18 mouse cellular contexts compared by ENCODE assay signal in genomic region chr11:5976106-5976505, GRCm38 (mm10). TPM values are rescaled to one million over a fixed set of nuclear protein-coding genes. Genes with fewer than 3 reads are reported as not detected.
DNase-seq lines count a peak whose midpoint lies in the region; ATAC-seq and TF ChIP-seq lines count a peak whose summit lies in the region.
"Had no signal": no experiment of that assay in that cellular context is flagged by ENCODE, and none has a peak within 500 bp of the region (broad histone marks: within the 10 kb centered on the region; RNA-seq: fewer than 3 reads in every experiment).

No protein-coding gene starts in this region.

- H3K4me3 ChIP-seq in kidney, embryonic 16.5 days (ENCODE audit: low read length) = no peak overlapping the region
- H3K4me3 ChIP-seq in kidney, adult 2 months (ENCODE audit: insufficient read depth, low read depth, low read length) = no peak overlapping the region
- no peak overlapping the region for H3K4me3 ChIP-seq in midbrain, embryonic 13.5 days (replicated peaks)
- no peak overlapping the region for H3K4me3 ChIP-seq in midbrain, embryonic 14.5 days (replicated peaks; ENCODE audit: low read depth, low read length)
- H3K4me3 ChIP-seq: forebrain, embryonic 13.5 days; myocyte had no signal

- TF ChIP-seq POLR2A in kidney, adult 2 months (IDR thresholded peaks at IDR 0.05; ENCODE audit: low read depth, low read length) = no peak

- TF ChIP-seq CTCF in kidney, adult 2 months (conservative IDR thresholded peaks at IDR 0.05; ENCODE audit: insufficient read depth, insufficient read length, low read depth, low read length) = no peak

- no peak overlapping the region for H3K27ac ChIP-seq in kidney, embryonic 16.5 days (ENCODE audit: low read length)
- H3K27ac ChIP-seq in kidney, adult 2 months (ENCODE audit: insufficient read depth, low read depth, low read length) = no peak overlapping the region
- no peak overlapping the region for H3K27ac ChIP-seq in midbrain, embryonic 13.5 days
- no peak overlapping the region for H3K27ac ChIP-seq in midbrain, embryonic 14.5 days (replicated peaks; ENCODE audit: low read depth, low read length)
- H3K27ac ChIP-seq: forebrain, embryonic 13.5 days; liver, embryonic 14.5 days had no signal

- DNase-seq in cerebellum, adult 9-11 months = peak; percentile 75
- no peak for DNase-seq in cerebellum, postnatal 4 days (ENCODE audit: low spot score in 2 of 2)
- DNase-seq in kidney, adult 2 months = no peak
- no peak for DNase-seq in midbrain, embryonic 14.5 days
- peak; percentile 54 to 68 for DNase-seq in kidney, postnatal 4 days
- DNase-seq: adrenal gland, postnatal 14 days; heart, postnatal 36 days; lung, postnatal 10 days; thymus, postnatal 4 days had no signal

- H3K36me3 ChIP-seq in kidney, embryonic 16.5 days (ENCODE audit: insufficient read depth, low read length) = peaks cover 5% of the 10 kb centered on the region; the same call in 1 of the 2 replicates
- H3K36me3 ChIP-seq in kidney, adult 2 months (ENCODE audit: control insufficient read depth, insufficient read depth, low read length) = no peaks in the 10 kb centered on the region
- H3K36me3 ChIP-seq in midbrain, embryonic 13.5 days = peaks cover 16% of the 10 kb centered on the region
- H3K36me3 ChIP-seq in midbrain, embryonic 14.5 days (ENCODE audit: control insufficient read depth, insufficient read depth, low read length) = peaks cover 18% of the 10 kb centered on the region

- H3K9me3 ChIP-seq in kidney, embryonic 16.5 days (ENCODE audit: low read length) = no peaks in the 10 kb centered on the region
- H3K9me3 ChIP-seq in midbrain, embryonic 13.5 days = no peaks in the 10 kb centered on the region
- no peaks in the 10 kb centered on the region for H3K9me3 ChIP-seq in midbrain, embryonic 14.5 days (ENCODE audit: control insufficient read depth, low read length)
- H3K9me3 ChIP-seq: forebrain, embryonic 13.5 days had no signal

- H3K9ac ChIP-seq in kidney, embryonic 16.5 days (replicated peaks; ENCODE audit: low read length) = no peak overlapping the region
- H3K9ac ChIP-seq in midbrain, embryonic 13.5 days (replicated peaks) = 0 out of 2 replicates have a peak overlapping the region, but pooled peaks have one; percentile 8
- H3K9ac ChIP-seq in midbrain, embryonic 14.5 days (replicated peaks; ENCODE audit: low read length) = no peak overlapping the region
- H3K9ac ChIP-seq: forebrain, embryonic 13.5 days; liver, embryonic 14.5 days had no signal

- H3K27me3 ChIP-seq in kidney, embryonic 16.5 days (ENCODE audit: insufficient read depth, low read length) = no peaks in the 10 kb centered on the region
- no peaks in the 10 kb centered on the region for H3K27me3 ChIP-seq in kidney, adult 2 months (replicated peaks; ENCODE audit: control insufficient read depth, insufficient read depth, low read length)
- no peaks in the 10 kb centered on the region for H3K27me3 ChIP-seq in midbrain, embryonic 13.5 days
- no peaks in the 10 kb centered on the region for H3K27me3 ChIP-seq in midbrain, embryonic 14.5 days (ENCODE audit: control insufficient read depth, insufficient read depth, low read length)
- H3K27me3 ChIP-seq: CH12.LX; forebrain, embryonic 13.5 days had no signal

- H3K4me1 ChIP-seq in kidney, embryonic 16.5 days (ENCODE audit: insufficient read depth, low read length) = peaks cover 15% of the 10 kb centered on the region
- no peaks in the 10 kb centered on the region for H3K4me1 ChIP-seq in kidney, adult 2 months (ENCODE audit: control insufficient read depth, insufficient read depth, low read length)
- no peaks in the 10 kb centered on the region for H3K4me1 ChIP-seq in midbrain, embryonic 13.5 days (replicated peaks)
- H3K4me1 ChIP-seq in midbrain, embryonic 14.5 days (ENCODE audit: control insufficient read depth, insufficient read depth, low read length) = no peaks in the 10 kb centered on the region
- H3K4me1 ChIP-seq: forebrain, embryonic 13.5 days had no signal

- no peak overlapping the region for H3K4me2 ChIP-seq in kidney, embryonic 16.5 days (replicated peaks; ENCODE audit: low read depth, low read length)
- no peak overlapping the region for H3K4me2 ChIP-seq in midbrain, embryonic 13.5 days (replicated peaks)
- H3K4me2 ChIP-seq in midbrain, embryonic 14.5 days (ENCODE audit: low read length) = no peak overlapping the region
- H3K4me2 ChIP-seq: forebrain, embryonic 13.5 days; heart, embryonic 11.5 days had no signal

- ATAC-seq in kidney, embryonic 16.5 days (ENCODE audit: low FRiP score, low TSS enrichment) = peak; percentile 66
- no peak for ATAC-seq in midbrain, embryonic 13.5 days
- no peak for ATAC-seq in midbrain, embryonic 14.5 days (ENCODE audit: low FRiP score, low TSS enrichment)
- ATAC-seq in megakaryocyte, adult 5-6 weeks (ENCODE audit: poor library complexity, severe bottlenecking) = no peak
- ATAC-seq: forebrain, embryonic 13.5 days had no signal

- WGBS in kidney, embryonic 16.5 days = 8% methylated on average over 9 of the region's 9 CpGs
- WGBS in kidney, adult 2 months = 34% methylated on average over 9 of the region's 9 CpGs
- 21% methylated on average over 9 of the region's 9 CpGs for WGBS in midbrain, embryonic 13.5 days
- 21% methylated on average over 9 of the region's 9 CpGs for WGBS in midbrain, embryonic 14.5 days

RNA-seq across cellular contexts. Expression of gene Ykt6, which starts 20.6 kb away (rescaled TPM):
- 56.1 and 61.8 TPM in 2 replicates for polyA plus RNA-seq in kidney, embryonic 16.5 days (2015; fragmentation: Nextera tagmentation; extraction: Ambion mirVana)
- 54.1 and 60.4 TPM in 2 replicates for polyA plus RNA-seq in kidney, adult 2 months (2012; rRNA removed)
- polyA plus RNA-seq in midbrain, embryonic 13.5 days (2015; fragmentation: Nextera tagmentation; extraction: Ambion mirVana) = 78.8 and 84.0 TPM in 2 replicates
- 40.5 and 57.6 TPM in 2 replicates for polyA plus RNA-seq in midbrain, embryonic 14.5 days (2014; fragmentation: Nextera tagmentation; extraction: Ambion mirVana)
- total RNA-seq in megakaryocyte, adult 5-6 weeks (2015) = 18.2 and 21.0 TPM in 2 replicates
- 41.8 and 54.2 TPM in 2 replicates for total RNA-seq in megakaryocyte, adult 5-6 weeks (2017)

RNA-seq across cellular contexts. Expression of gene Gck, which starts 26.2 kb away (rescaled TPM):
- 1.7 and 2.0 TPM in 2 replicates for polyA plus RNA-seq in kidney, embryonic 16.5 days (2015; fragmentation: Nextera tagmentation; extraction: Ambion mirVana)
- polyA plus RNA-seq in kidney, adult 2 months (2012; rRNA removed) = 0.16 and 0.43 TPM in 2 replicates
- polyA plus RNA-seq in midbrain, embryonic 13.5 days (2015; fragmentation: Nextera tagmentation; extraction: Ambion mirVana) = 6.1 and 6.8 TPM in 2 replicates
- polyA plus RNA-seq in midbrain, embryonic 14.5 days (2014; fragmentation: Nextera tagmentation; extraction: Ambion mirVana) = 5.9 and 9.8 TPM in 2 replicates
- total RNA-seq in megakaryocyte, adult 5-6 weeks (2015) = not detected in 2 replicates
- total RNA-seq in megakaryocyte, adult 5-6 weeks (2017) = not detected in 2 replicates
- total RNA-seq: common myeloid progenitor, adult 5-6 weeks had no signal

Comparison
In these comparisons a context has a peak if more than half of its experiments do, and no peak if none do; other contexts are left out.
1. DNase-seq: peak in cerebellum, adult 9-11 months (single experiment) and kidney, postnatal 4 days (2 of 2); none in cerebellum, postnatal 4 days (0 of 2), kidney, adult 2 months (single experiment) and midbrain, embryonic 14.5 days (single experiment).